Mouse (Mus musculus): ENCODE results near the gene Prkce. TPM values are rescaled to one million over a fixed set of nuclear protein-coding genes. Genes with fewer than 3 reads are reported as not detected.

The Prkce gene
- polyA plus RNA-seq, 1 experiment from 2014 or later = 9.0 TPM

GRCm38 (mm10) chr17:86409485-86409884 lies 241.9 kb downstream of the Prkce start:
- Histone ChIP-seq H3K9me3 (no peaks in the 10 kb centered on the region), H3K9ac (no peak overlapping the region), H3K4me1 (peaks cover 39% of the 10 kb centered on the region), H3K27me3 (no peaks in the 10 kb centered on the region), H3K36me3 (no peaks in the 10 kb centered on the region), H3K4me3 (no peak overlapping the region), H3K27ac (no peak overlapping the region), H3K4me2 (no peak overlapping the region)
- 92% methylated on average over 8 of the region's 8 CpGs for WGBS
- no peak for ATAC-seq (ENCODE audit: insufficient number of reproducible peaks, insufficient read depth, low FRiP score, low TSS enrichment, low read depth)

GRCm38 (mm10) chr17:86410496-86410895 lies 242.9 kb downstream of the Prkce start:
- Histone ChIP-seq H3K27ac (no peak overlapping the region), H3K4me2 (no peak overlapping the region), H3K9ac (no peak overlapping the region), H3K9me3 (no peaks in the 10 kb centered on the region), H3K36me3 (no peaks in the 10 kb centered on the region), H3K4me1 (peaks cover 32% of the 10 kb centered on the region), H3K27me3 (no peaks in the 10 kb centered on the region), H3K4me3 (no peak overlapping the region)
- ATAC-seq (ENCODE audit: insufficient number of reproducible peaks, insufficient read depth, low FRiP score, low TSS enrichment, low read depth) = no peak
- WGBS = 60% methylated on average over 12 of the region's 12 CpGs

- H3K4me2 ChIP-seq = no peak overlapping the region
- no peak overlapping the region for H3K4me3 ChIP-seq
- H3K27me3 ChIP-seq = no peaks in the 10 kb centered on the region
- H3K9ac ChIP-seq = no peak overlapping the region
- H3K27ac ChIP-seq = no peak overlapping the region
- WGBS = 66% methylated on average over 6 of the region's 6 CpGs
- H3K4me1 ChIP-seq = peaks cover 30% of the 10 kb centered on the region
- no peaks in the 10 kb centered on the region for H3K9me3 ChIP-seq
- ATAC-seq (ENCODE audit: insufficient number of reproducible peaks, insufficient read depth, low FRiP score, low TSS enrichment, low read depth) = no peak
- no peaks in the 10 kb centered on the region for H3K36me3 ChIP-seq
Observed at GRCm38 (mm10) chr17:86412141-86412540, 244.6 kb downstream of the Prkce start.

GRCm38 (mm10) chr17:86414608-86415007 lies 247.0 kb downstream of the Prkce start:
- 47% methylated on average over 8 of the region's 8 CpGs for whole genome bisulfite sequencing
- ATAC-seq (ENCODE audit: insufficient number of reproducible peaks, insufficient read depth, low FRiP score, low TSS enrichment, low read depth) = no peak
- Histone ChIP-seq H3K27me3 (no peaks in the 10 kb centered on the region), H3K9ac (no peak overlapping the region), H3K9me3 (no peaks in the 10 kb centered on the region), H3K4me2 (no peak overlapping the region), H3K4me3 (no peak overlapping the region), H3K4me1 (peaks cover 27% of the 10 kb centered on the region), H3K27ac (no peak overlapping the region), H3K36me3 (no peaks in the 10 kb centered on the region)

GRCm38 (mm10) chr17:86415989-86416388 lies 248.4 kb downstream of the Prkce start:
- no peaks in the 10 kb centered on the region for H3K36me3 ChIP-seq
- no peak overlapping the region for H3K9ac ChIP-seq
- no peak overlapping the region for H3K4me2 ChIP-seq
- no peaks in the 10 kb centered on the region for H3K27me3 ChIP-seq
- peaks cover 27% of the 10 kb centered on the region for H3K4me1 ChIP-seq
- no peak overlapping the region for H3K4me3 ChIP-seq
- H3K27ac ChIP-seq = no peak overlapping the region
- no peak for ATAC-seq (ENCODE audit: insufficient number of reproducible peaks, insufficient read depth, low FRiP score, low TSS enrichment, low read depth)
- H3K9me3 ChIP-seq = no peaks in the 10 kb centered on the region
- 88% methylated on average over 7 of the region's 7 CpGs for WGBS

GRCm38 (mm10) chr17:86418334-86418733 lies 250.7 kb downstream of the Prkce start:
- no peaks in the 10 kb centered on the region for H3K36me3 ChIP-seq
- no peak overlapping the region for H3K4me2 ChIP-seq
- 87% methylated on average over 17 of the region's 17 CpGs for WGBS
- no peak overlapping the region for H3K27ac ChIP-seq
- no peaks in the 10 kb centered on the region for H3K9me3 ChIP-seq
- H3K27me3 ChIP-seq = no peaks in the 10 kb centered on the region
- no peak overlapping the region for H3K4me3 ChIP-seq
- ATAC-seq (ENCODE audit: insufficient number of reproducible peaks, insufficient read depth, low FRiP score, low TSS enrichment, low read depth) = no peak
- H3K9ac ChIP-seq = no peak overlapping the region
- peaks cover 11% of the 10 kb centered on the region; the same call in 1 of the 2 replicates for H3K4me1 ChIP-seq

GRCm38 (mm10) chr17:86419199-86419598 lies 251.6 kb downstream of the Prkce start:
- Histone ChIP-seq H3K4me2 (no peak overlapping the region), H3K4me1 (peaks cover 9% of the 10 kb centered on the region; the same call in 1 of the 2 replicates), H3K9ac (no peak overlapping the region), H3K27me3 (no peaks in the 10 kb centered on the region), H3K27ac (no peak overlapping the region), H3K9me3 (no peaks in the 10 kb centered on the region), H3K4me3 (no peak overlapping the region), H3K36me3 (no peaks in the 10 kb centered on the region)
- WGBS = 93% methylated on average over 6 of the region's 6 CpGs
- ATAC-seq (ENCODE audit: insufficient number of reproducible peaks, insufficient read depth, low FRiP score, low TSS enrichment, low read depth) = no peak

- Histone ChIP-seq H3K9me3 (peaks cover 3% of the 10 kb centered on the region; the same call in 1 of the 2 replicates), H3K4me3 (no peak overlapping the region), H3K4me2 (no peak overlapping the region), H3K27ac (no peak overlapping the region), H3K9ac (no peak overlapping the region), H3K4me1 (0 out of 2 replicates have a peak, but pooled peaks cover 3% of the 10 kb centered on the region), H3K36me3 (no peaks in the 10 kb centered on the region), H3K27me3 (no peaks in the 10 kb centered on the region)
- WGBS = 84% methylated on average over 10 of the region's 10 CpGs
- no peak for ATAC-seq (ENCODE audit: insufficient number of reproducible peaks, insufficient read depth, low FRiP score, low TSS enrichment, low read depth)
Observed at GRCm38 (mm10) chr17:86420646-86421338, 253.2 kb downstream of the Prkce start.

- no peaks in the 10 kb centered on the region for H3K36me3 ChIP-seq
- no peak overlapping the region for H3K9ac ChIP-seq
- 82% methylated on average over 4 of the region's 4 CpGs for WGBS
Observed at GRCm38 (mm10) chr17:86422023-86422422, 254.4 kb downstream of the Prkce start.

GRCm38 (mm10) chr17:86429877-86430276 lies 262.3 kb downstream of the Prkce start:
- H3K27ac ChIP-seq = no peak overlapping the region
- H3K36me3 ChIP-seq = no peaks in the 10 kb centered on the region
- H3K9ac ChIP-seq = no peak overlapping the region
- H3K4me1 ChIP-seq = no peaks in the 10 kb centered on the region
- WGBS = 92% methylated on average over 6 of the region's 6 CpGs
- H3K4me3 ChIP-seq = no peak overlapping the region
- H3K9me3 ChIP-seq = peaks cover 3% of the 10 kb centered on the region; the same call in 1 of the 2 replicates
- no peaks in the 10 kb centered on the region for H3K27me3 ChIP-seq
- no peak overlapping the region for H3K4me2 ChIP-seq
- ATAC-seq (ENCODE audit: insufficient number of reproducible peaks, insufficient read depth, low FRiP score, low TSS enrichment, low read depth) = no peak

More at GRCm38 (mm10) chr17:86422023-86422422, 254.4 kb downstream of the Prkce start:
- peaks cover 3% of the 10 kb centered on the region; the same call in 1 of the 2 replicates for H3K9me3 ChIP-seq
- no peak overlapping the region for H3K27ac ChIP-seq
- ATAC-seq (ENCODE audit: insufficient number of reproducible peaks, insufficient read depth, low FRiP score, low TSS enrichment, low read depth) = no peak
- H3K4me2 ChIP-seq = no peak overlapping the region
- 0 out of 2 replicates have a peak, but pooled peaks cover 3% of the 10 kb centered on the region for H3K4me1 ChIP-seq
- no peaks in the 10 kb centered on the region for H3K27me3 ChIP-seq
- no peak overlapping the region for H3K4me3 ChIP-seq

GRCm38 (mm10) chr17:86433117-86433516 lies 265.5 kb downstream of the Prkce start:
- no peak overlapping the region for H3K27ac ChIP-seq
- no peak overlapping the region for H3K4me3 ChIP-seq
- WGBS = 80% methylated on average over 2 of the region's 2 CpGs

GRCm38 (mm10) chr17:86433813-86434212 lies 266.2 kb downstream of the Prkce start:
- H3K4me1 ChIP-seq = no peaks in the 10 kb centered on the region
- no peaks in the 10 kb centered on the region; the same call in 1 of the 2 replicates for H3K9me3 ChIP-seq
- H3K27me3 ChIP-seq = no peaks in the 10 kb centered on the region
- ATAC-seq (ENCODE audit: insufficient number of reproducible peaks, insufficient read depth, low FRiP score, low TSS enrichment, low read depth) = no peak
- WGBS = 88% methylated on average over 11 of the region's 11 CpGs
- H3K9ac ChIP-seq = no peak overlapping the region
- no peak overlapping the region for H3K4me2 ChIP-seq
- no peak overlapping the region for H3K4me3 ChIP-seq
- H3K27ac ChIP-seq = no peak overlapping the region
- no peaks in the 10 kb centered on the region for H3K36me3 ChIP-seq

More at GRCm38 (mm10) chr17:86433117-86433516, 265.5 kb downstream of the Prkce start:
- Histone ChIP-seq H3K4me2 (no peak overlapping the region), H3K4me1 (no peaks in the 10 kb centered on the region), H3K36me3 (no peaks in the 10 kb centered on the region), H3K9ac (no peak overlapping the region), H3K27me3 (no peaks in the 10 kb centered on the region), H3K9me3 (no peaks in the 10 kb centered on the region; the same call in 1 of the 2 replicates)
- ATAC-seq (ENCODE audit: insufficient number of reproducible peaks, insufficient read depth, low FRiP score, low TSS enrichment, low read depth) = no peak

Data from embryonic facial prominence, embryonic 13.5 days (tissue).